Mouse (Mus musculus): ENCODE measurements around the gene Tm7sf3.
A peak's percentile ranks its signal among the peaks of the same experiment; 100 is the strongest.
"Not testable (repeated sequence)": the region's sequence is repeated elsewhere in the genome, so short reads cannot be mapped to it uniquely, and the experiment has no call there.

Gene Tm7sf3

DNA sequence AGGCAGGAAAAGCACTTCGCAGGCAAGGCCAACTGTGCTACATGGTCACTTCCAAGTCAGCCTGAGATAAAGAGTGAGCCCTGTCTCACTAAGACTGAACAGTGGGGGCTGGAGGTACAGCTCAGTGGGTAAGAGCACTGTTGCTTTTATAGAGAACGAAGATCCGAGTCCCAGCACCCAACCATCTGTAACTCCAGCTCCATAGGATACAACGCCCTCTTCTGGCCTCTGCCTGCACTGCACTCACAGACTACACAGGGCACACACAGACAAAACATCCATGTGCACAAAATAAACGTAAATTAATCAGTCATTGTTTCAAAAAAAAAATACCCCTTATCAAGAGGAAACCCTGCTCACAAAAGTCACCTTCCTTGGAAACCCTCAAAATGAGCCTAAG lies 28.7 kb downstream of the Tm7sf3 start:
- no peak for DNase-seq (ENCODE audit: low spot score in 2 of 2)

GRCm38 (mm10) chr6:146612736-146613135 lies 29.9 kb downstream of the Tm7sf3 start:
- no peak for DNase-seq (ENCODE audit: low spot score in 2 of 2)

GRCm38 (mm10) chr6:146611897-146612296 lies 30.7 kb downstream of the Tm7sf3 start:
- DNase-seq (ENCODE audit: low spot score in 2 of 2): no peak

GRCm38 (mm10) chr6:146611385-146611784 lies 31.2 kb downstream of the Tm7sf3 start:
- no peak for DNase-seq (ENCODE audit: low spot score in 2 of 2)

DNA sequence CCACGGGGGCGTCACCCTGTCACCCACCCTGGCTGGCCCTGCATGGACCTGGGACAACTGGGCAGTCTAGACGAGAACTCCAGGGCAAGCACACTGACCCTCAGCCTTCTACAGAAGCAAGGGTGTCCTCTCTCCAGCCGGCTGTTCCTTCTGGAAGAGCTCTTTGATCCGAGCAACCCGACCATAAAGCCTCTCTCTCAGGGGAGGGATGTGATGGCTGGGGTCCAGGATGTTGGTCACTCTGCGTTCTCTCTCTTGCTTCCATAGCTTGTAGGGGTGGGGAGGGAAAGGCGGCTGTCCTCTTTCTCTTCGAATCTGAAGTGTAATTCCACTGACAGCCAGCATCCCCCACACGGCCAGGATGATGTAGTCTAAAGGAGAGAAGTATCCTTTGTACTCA lies 39.0 kb downstream of the Tm7sf3 start:
- no peak for DNase-seq (ENCODE audit: low spot score in 2 of 2)

DNA sequence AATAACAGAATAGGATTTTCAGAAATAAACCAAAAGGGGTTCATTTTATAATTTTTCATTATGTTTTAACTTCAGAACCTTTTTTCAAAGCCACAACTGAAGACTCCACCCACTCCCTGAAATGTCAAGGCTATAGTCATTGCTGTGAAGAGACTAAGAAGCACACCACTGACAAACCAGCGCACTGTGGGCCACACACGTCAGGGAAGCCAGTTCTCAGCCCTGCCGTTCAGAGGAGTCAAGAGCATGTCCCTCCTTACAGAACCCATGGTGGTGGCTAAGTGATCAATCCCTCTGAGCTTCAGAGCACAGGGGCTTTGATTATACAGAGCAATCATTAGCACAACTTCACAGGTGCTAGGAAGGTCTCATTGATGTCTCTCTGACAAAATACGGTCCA lies 40.0 kb downstream of the Tm7sf3 start:
- no peak for DNase-seq (ENCODE audit: low spot score in 2 of 2)

DNA sequence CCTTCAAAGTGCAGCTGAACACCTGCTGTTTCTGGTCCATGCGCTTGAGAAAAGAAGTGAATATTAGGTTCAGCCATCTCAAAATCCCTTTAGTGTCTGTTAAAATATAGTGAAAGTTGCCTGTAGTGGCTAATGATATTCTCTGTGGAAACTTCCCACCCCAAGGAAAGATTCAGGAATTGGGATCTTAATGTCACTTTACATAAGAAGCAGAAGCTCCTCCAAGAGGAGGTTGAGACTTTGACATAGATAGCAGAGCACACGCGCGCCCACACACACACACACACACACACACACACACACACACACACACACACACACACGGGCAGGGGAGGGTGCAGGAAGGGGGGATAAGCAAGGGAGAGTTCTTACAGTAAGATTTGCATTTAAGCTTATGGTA lies 57.5 kb downstream of the Tm7sf3 start:
- no peak for DNase-seq (ENCODE audit: low spot score in 2 of 2)

DNA sequence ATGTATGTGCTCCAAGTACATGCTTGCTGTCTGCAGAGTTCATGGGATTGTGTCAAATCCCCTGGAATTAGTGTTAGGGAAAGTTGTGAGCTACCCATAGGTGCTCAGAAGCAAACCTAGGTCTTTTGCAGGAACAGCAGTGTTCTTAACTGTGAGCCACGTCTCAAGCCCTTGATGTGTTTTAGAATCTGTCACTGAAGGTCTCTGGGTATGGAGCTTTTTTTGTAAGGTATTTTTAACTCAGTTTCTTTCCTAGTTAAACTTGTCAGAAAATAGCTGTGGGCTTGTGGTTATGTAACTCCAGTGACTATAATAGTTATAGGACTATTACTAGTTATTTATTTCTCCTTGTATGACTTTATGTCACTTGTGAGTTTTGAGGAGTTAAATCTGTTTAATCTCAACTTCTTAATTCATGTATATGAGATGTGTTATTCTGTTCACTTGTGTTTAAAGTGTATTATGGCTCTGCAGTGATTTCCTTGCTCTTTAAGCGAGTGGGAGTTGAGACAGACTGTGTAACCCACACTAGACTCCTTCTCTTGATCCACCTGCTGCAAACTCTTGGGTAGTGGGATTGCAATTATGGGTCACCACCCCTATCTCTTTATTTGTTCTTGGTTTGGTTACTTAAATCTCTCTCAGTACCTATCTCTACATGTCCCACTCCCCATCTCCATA lies 59.1 kb downstream of the Tm7sf3 start:
- no peak for DNase-seq (ENCODE audit: low spot score in 2 of 2)

GRCm38 (mm10) chr6:146580381-146580926 lies 62.2 kb downstream of the Tm7sf3 start:
- DNase-seq (ENCODE audit: low spot score in 2 of 2): no peak

- peak in 1 of 2 experiments; percentile 8 for DNase-seq (ENCODE audit: low spot score in 2 of 2)
Observed at GRCm38 (mm10) chr6:146578586-146578985, 64.0 kb downstream of the Tm7sf3 start.

- peak in 1 of 2 experiments; percentile 58 for DNase-seq (ENCODE audit: low spot score in 2 of 2)
Observed at GRCm38 (mm10) chr6:146578111-146578531, 64.5 kb downstream of the Tm7sf3 start.

DNA sequence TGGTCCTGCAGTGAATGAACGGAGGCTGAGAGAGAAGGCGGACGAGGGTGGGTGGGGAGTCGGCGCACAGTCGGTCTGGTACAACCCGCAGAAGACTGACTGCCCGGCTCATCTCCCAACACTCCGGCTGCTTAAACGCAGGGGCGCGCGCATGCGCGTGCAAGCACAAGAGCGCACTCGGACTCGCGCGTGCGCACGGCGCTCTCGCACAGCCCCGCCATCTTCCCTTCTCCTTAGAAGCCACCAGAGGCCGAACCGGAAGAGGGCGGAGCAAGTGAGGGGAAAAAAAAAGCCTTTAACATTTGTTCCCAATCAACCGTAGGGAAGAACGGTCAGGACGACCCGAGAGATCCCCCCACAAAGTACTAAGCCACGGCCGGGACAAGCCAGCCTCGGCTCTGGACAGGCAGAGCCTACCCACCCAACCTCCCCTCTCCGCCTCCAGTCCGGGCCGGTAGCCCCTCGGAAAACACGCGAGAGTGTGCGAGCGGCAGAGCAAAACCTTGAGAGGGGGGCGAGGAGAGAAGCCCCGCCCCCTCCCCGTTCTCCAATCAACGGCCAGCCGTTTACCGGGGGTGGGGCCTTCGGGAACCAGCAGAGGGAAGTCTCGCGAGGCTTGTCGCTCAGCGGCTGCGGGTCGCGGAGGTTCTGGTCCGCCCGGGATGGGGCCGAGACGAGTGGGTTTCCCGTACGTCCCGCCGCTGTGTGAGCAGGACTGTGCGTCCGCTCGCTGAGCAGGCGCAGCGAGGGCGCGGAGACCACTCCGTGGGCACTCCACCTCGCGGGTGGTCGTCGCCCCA lies 65.1 kb downstream of the Tm7sf3 start, which contains the start of gene Ints13:
Gene Ints13, minus strand, starts transcription at position 526 of the 800 bp plus-strand sequence.
- peak; percentile 96 to 97 for DNase-seq (ENCODE audit: low spot score in 2 of 2)

DNA sequence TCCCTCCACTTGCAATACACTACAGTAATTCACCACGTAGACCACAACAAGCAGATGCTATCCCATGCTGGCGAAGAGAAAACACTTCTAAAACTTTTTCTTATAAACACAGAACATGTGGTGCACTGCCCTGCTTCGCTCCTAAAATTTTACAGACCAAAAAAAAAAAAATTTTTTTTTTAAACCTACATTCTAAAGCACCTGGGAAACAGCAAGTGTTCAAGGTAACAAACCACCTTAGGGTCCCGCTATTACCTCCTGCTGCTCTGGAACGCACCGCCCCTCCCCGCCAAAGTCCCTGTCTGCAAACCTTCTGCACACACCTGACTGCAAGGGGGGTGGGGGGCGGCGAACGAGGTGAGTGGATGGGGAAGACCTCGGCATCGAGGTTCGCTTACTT lies 65.7 kb downstream of the Tm7sf3 start, which contains the start of gene Fgfr1op2:
Gene Fgfr1op2, plus strand, starts transcription at position 301 of the 400 bp plus-strand sequence.
- DNase-seq (ENCODE audit: low spot score in 2 of 2): no peak

DNA sequence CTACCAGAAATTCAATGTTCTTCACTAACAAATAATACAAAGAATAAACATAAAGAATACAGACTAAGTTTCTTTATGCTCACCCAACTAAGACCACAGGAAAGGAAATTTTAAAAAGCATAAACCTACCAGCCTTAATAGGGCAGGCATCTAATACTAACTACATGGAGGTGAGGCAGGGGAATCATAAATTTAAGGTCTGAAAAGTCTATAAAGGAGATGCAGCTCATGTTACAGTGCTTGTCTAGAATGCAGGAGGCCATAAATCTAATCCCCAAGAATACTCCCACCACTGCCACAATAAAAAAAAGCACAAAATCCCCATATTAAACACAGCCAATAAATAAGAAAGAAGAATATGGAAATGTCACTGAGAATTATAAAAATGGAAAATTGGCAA lies 70.6 kb downstream of the Tm7sf3 start:
- DNase-seq (ENCODE audit: low spot score in 2 of 2): no peak

GRCm38 (mm10) chr6:146562461-146562860 lies 80.2 kb downstream of the Tm7sf3 start:
- DNase-seq (ENCODE audit: low spot score in 2 of 2): not testable (repeated sequence)
